Comparison of ENCODE assay signal across 9 mouse cellular contexts in genomic region chr3:31061786-31062120, GRCm38 (mm10). TPM values are rescaled to one million over a fixed set of nuclear protein-coding genes. Genes with fewer than 3 reads are reported as not detected.
A peak's percentile ranks its signal among the peaks of the same experiment; 100 is the strongest.
DNase-seq lines count a peak whose midpoint lies in the region; ATAC-seq and TF ChIP-seq lines count a peak whose summit lies in the region.
"Had no signal": no experiment of that assay in that cellular context is flagged by ENCODE, and none has a peak within 500 bp of the region (broad histone marks: within the 10 kb centered on the region; RNA-seq: fewer than 3 reads in every experiment).

No protein-coding gene starts in this region.

- peak overlapping the region; percentile 4; the same call in 1 of the 2 replicates for H3K4me2 ChIP-seq in lung, embryonic 15.5 days
- peak overlapping the region; percentile 53 for H3K4me2 ChIP-seq in liver, embryonic 13.5 days
- H3K4me2 ChIP-seq in stomach, postnatal 0 days (replicated peaks; ENCODE audit: low read depth) = no peak overlapping the region
- H3K4me2 ChIP-seq: limb, embryonic 15.5 days had no signal

- no peaks in the 10 kb centered on the region for H3K36me3 ChIP-seq in lung, embryonic 15.5 days
- no peaks in the 10 kb centered on the region for H3K36me3 ChIP-seq in liver, embryonic 13.5 days
- H3K36me3 ChIP-seq in stomach, postnatal 0 days (ENCODE audit: control insufficient read depth, insufficient read depth, low read length) = no peaks in the 10 kb centered on the region
- H3K36me3 ChIP-seq: limb, embryonic 15.5 days had no signal

- H3K27ac ChIP-seq in lung, embryonic 15.5 days = no peak overlapping the region
- peak overlapping the region; percentile 65 for H3K27ac ChIP-seq in bone marrow macrophage, adult 2 months (ENCODE audit: insufficient read depth, low read depth, low read length)
- no peak overlapping the region for H3K27ac ChIP-seq in liver, embryonic 13.5 days
- peak overlapping the region; percentile 53 for H3K27ac ChIP-seq in stomach, postnatal 0 days (replicated peaks)
- H3K27ac ChIP-seq in cerebellum, adult 2 months (ENCODE audit: insufficient read depth, low read length) = no peak overlapping the region

- TF ChIP-seq POLR2A in bone marrow macrophage, adult 2 months (IDR thresholded peaks at IDR 0.05; ENCODE audit: borderline replicate concordance, low read depth, low read length) = no peak
- no peak for TF ChIP-seq POLR2A in cerebellum, adult 2 months (IDR thresholded peaks at IDR 0.05; ENCODE audit: borderline replicate concordance, insufficient read depth, low read length)

- WGBS in lung, embryonic 15.5 days = 64% methylated on average over 4 of the region's 4 CpGs
- WGBS in liver, embryonic 13.5 days (ENCODE audit: insufficient replicate concordance) = 18% methylated on average over 4 of the region's 4 CpGs
- 64% methylated on average over 4 of the region's 4 CpGs for WGBS in stomach, postnatal 0 days
- WGBS in cerebellum, adult 2 months = 70% methylated on average over 4 of the region's 4 CpGs

- 0 out of 2 replicates have a peak, but pooled peaks have one; percentile 39 for TF ChIP-seq CTCF in bone marrow macrophage, adult 2 months (IDR thresholded peaks at IDR 0.05; ENCODE audit: low read depth, low read length)
- peak; percentile 34; the same call in 1 of the 2 replicates for TF ChIP-seq CTCF in stomach, postnatal 0 days (IDR thresholded peaks at IDR 0.05; ENCODE audit: low read depth)
- no peak for TF ChIP-seq CTCF in cerebellum, adult 2 months (IDR thresholded peaks at IDR 0.05; ENCODE audit: borderline replicate concordance, insufficient read depth, low read depth, low read length)

- intact Hi-C loops in left cerebral cortex, postnatal 25 days (cut with DNase I) = no loop called here

- H3K9ac ChIP-seq in lung, embryonic 15.5 days = no peak overlapping the region
- peak overlapping the region; percentile 3; the same call in 1 of the 2 replicates for H3K9ac ChIP-seq in liver, embryonic 13.5 days
- H3K9ac ChIP-seq in stomach, postnatal 0 days (ENCODE audit: low read length) = no peak overlapping the region
- H3K9ac ChIP-seq: limb, embryonic 15.5 days had no signal

- no peak for ATAC-seq in lung, embryonic 15.5 days (ENCODE audit: borderline replicate concordance, extremely low read depth, low FRiP score, low TSS enrichment)
- ATAC-seq in liver, embryonic 13.5 days (ENCODE audit: low read depth) = no peak
- no peak for ATAC-seq in stomach, postnatal 0 days (ENCODE audit: low FRiP score, low TSS enrichment)

- H3K4me3 ChIP-seq in lung, embryonic 15.5 days = no peak overlapping the region
- no peak overlapping the region for H3K4me3 ChIP-seq in bone marrow macrophage, adult 2 months (ENCODE audit: insufficient read depth, low read length)
- H3K4me3 ChIP-seq in liver, embryonic 13.5 days (replicated peaks) = peak overlapping the region; percentile 26
- H3K4me3 ChIP-seq in stomach, postnatal 0 days (ENCODE audit: low read depth, low read length) = no peak overlapping the region
- no peak overlapping the region for H3K4me3 ChIP-seq in cerebellum, adult 2 months (replicated peaks; ENCODE audit: insufficient read depth, low read depth, low read length)
- H3K4me3 ChIP-seq: limb, embryonic 15.5 days had no signal

- TF ChIP-seq EP300 in stomach, postnatal 0 days (optimal IDR thresholded peaks at IDR 0.05) = no peak

- 0 out of 2 replicates have a peak, but pooled peaks cover 5% of the 10 kb centered on the region for H3K4me1 ChIP-seq in lung, embryonic 15.5 days
- H3K4me1 ChIP-seq in bone marrow macrophage, adult 2 months (ENCODE audit: control insufficient read depth, insufficient read depth, low read length) = peaks cover 20% of the 10 kb centered on the region
- peaks cover 14% of the 10 kb centered on the region for H3K4me1 ChIP-seq in liver, embryonic 13.5 days (replicated peaks)
- H3K4me1 ChIP-seq in stomach, postnatal 0 days (replicated peaks; ENCODE audit: control insufficient read depth, insufficient read depth) = no peaks in the 10 kb centered on the region
- no peaks in the 10 kb centered on the region for H3K4me1 ChIP-seq in cerebellum, adult 2 months (ENCODE audit: control insufficient read depth, insufficient read depth, low read length)
- H3K4me1 ChIP-seq: limb, embryonic 15.5 days had no signal

- no peaks in the 10 kb centered on the region for H3K27me3 ChIP-seq in lung, embryonic 15.5 days
- no peaks in the 10 kb centered on the region for H3K27me3 ChIP-seq in liver, embryonic 13.5 days
- H3K27me3 ChIP-seq in stomach, postnatal 0 days (ENCODE audit: control insufficient read depth, insufficient read depth, low read length) = no peaks in the 10 kb centered on the region
- H3K27me3 ChIP-seq in cerebellum, adult 2 months (ENCODE audit: control insufficient read depth, insufficient read depth, low read length) = no peaks in the 10 kb centered on the region
- H3K27me3 ChIP-seq: limb, embryonic 15.5 days had no signal

- no peaks in the 10 kb centered on the region for H3K9me3 ChIP-seq in lung, embryonic 15.5 days
- H3K9me3 ChIP-seq in liver, embryonic 13.5 days (replicated peaks) = no peaks in the 10 kb centered on the region
- H3K9me3 ChIP-seq in stomach, postnatal 0 days (ENCODE audit: control insufficient read depth, low read length) = no peaks in the 10 kb centered on the region
- H3K9me3 ChIP-seq: limb, embryonic 15.5 days had no signal

- DNase-seq in lung, adult 18-20 months = no peak
- no peak for DNase-seq in liver, embryonic 13.5 days
- DNase-seq in stomach, postnatal 0 days (ENCODE audit: low spot score) = no peak
- no peak for DNase-seq in cerebellum, adult 2 months
- no peak for DNase-seq in gastrocnemius, postnatal 10 days
- DNase-seq in left cerebral cortex, postnatal 25 days (ENCODE audit: low spot score in 2 of 2) = no peak

RNA-seq across cellular contexts. Expression of gene Skil, which starts 33.1 kb away (rescaled TPM):
- polyA plus RNA-seq in lung, embryonic 15.5 days (2015; fragmentation: Nextera tagmentation; extraction: Ambion mirVana) = 20.6 and 22.0 TPM in 2 replicates
- 30.3 and 35.5 TPM in 2 replicates for polyA plus RNA-seq in bone marrow macrophage, adult 2 months (2012; ENCODE audit: insufficient read depth, insufficient read length, missing spikeins)
- 4.9 and 5.8 TPM in 2 replicates for polyA plus RNA-seq in liver, embryonic 13.5 days (2015; fragmentation: Nextera tagmentation; extraction: Ambion mirVana)
- 16.4 and 20.8 TPM in 2 replicates for polyA plus RNA-seq in stomach, postnatal 0 days (2015; fragmentation: Nextera tagmentation; extraction: Ambion mirVana)
- 14.0 and 14.5 TPM in 2 replicates for polyA plus RNA-seq in cerebellum, adult 2 months (2012; rRNA removed)
- total RNA-seq in gastrocnemius, postnatal 10 days (2021) = 10 to 100 TPM; 17.6 to 19.3 TPM
- total RNA-seq in left cerebral cortex, postnatal 25 days (2021) = 10 to 100 TPM; 64.5 to 66.0 TPM

Comparison
In these comparisons a context has a peak if more than half of its experiments do, and no peak if none do; other contexts are left out.
1. H3K27ac ChIP-seq: peak in bone marrow macrophage, adult 2 months (single experiment) and stomach, postnatal 0 days (single experiment); none in lung, embryonic 15.5 days (single experiment), liver, embryonic 13.5 days (single experiment) and cerebellum, adult 2 months (single experiment).